Mouse (Mus musculus) bone marrow, adult 2 months (tissue): ENCODE measurements at regions not wholly inside any gene's neighbourhood (a gene's known extent, or its start where the extent isn't known, plus 50 kb on each side); places are given as distances from the start of the nearest gene placed in this dataset.
"Not testable (repeated sequence)": the region's sequence is repeated elsewhere in the genome, so short reads cannot be mapped to it uniquely, and the experiment has no call there.

Experiments
- H3K27ac ChIP-seq: fragments of 200-500 bp; 2 replicates; pipeline ENCODE4 v1.5.1; 2012; ENCODE audit warnings: low read depth, mild to moderate bottlenecking, control low read depth, inconsistent platforms, low read length; ENCODE audit not compliant: control insufficient read depth, poor library complexity, insufficient read depth
- H3K4me1 ChIP-seq: fragments of 200-500 bp; 2 replicates; pipeline ENCODE4 v1.6.1; 2011; ENCODE audit warnings: low read length; ENCODE audit not compliant: control insufficient read depth, insufficient read depth
- H3K4me3 ChIP-seq: fragments of 200-500 bp; replicated peaks from 2 replicates; pipeline ENCODE3; 2011; ENCODE audit warnings: mild to moderate bottlenecking, low read depth, low read length, control low read depth; ENCODE audit not compliant: control insufficient read depth
- CTCF ChIP-seq: fragments of 200-500 bp; IDR thresholded peaks from 2 replicates; pipeline ENCODE4 v1.5.1; 2011; ENCODE audit warnings: low read length, control low read depth; ENCODE audit not compliant: control insufficient read depth, insufficient read depth
- POLR2A ChIP-seq: fragments of 200-500 bp; IDR thresholded peaks from 2 replicates; pipeline ENCODE4 v1.6.1; 2011; ENCODE audit warnings: low read depth, mild to moderate bottlenecking, control low read depth, low read length, borderline replicate concordance; ENCODE audit not compliant: control insufficient read depth
- WGBS: fragments of 180-500 bp; shearing (Covaris S2); methylation state at CpG from one replicate; pipeline ENCODE4 v1.1.7; 2018; 5-methylcytosine and 5-hydroxymethylcytosine counted together

DNA sequence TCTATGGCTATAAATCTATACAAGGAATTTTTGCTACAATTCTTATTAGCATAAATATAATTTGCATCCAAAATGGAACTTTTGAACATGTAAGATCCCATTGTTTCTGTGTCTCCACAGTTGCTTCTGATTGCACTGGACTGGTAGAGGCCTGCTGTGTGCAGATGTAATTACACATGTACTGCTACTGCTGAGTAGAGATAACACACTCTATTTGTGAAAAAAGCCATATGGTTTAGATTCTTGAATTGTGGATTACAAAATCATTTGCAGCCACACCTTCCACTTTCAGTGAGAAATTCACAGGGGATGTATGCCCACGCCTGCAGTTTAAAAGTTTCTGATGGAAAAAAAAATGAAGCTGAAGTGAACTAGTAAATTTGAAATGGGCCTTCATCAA, 288.2 kb upstream of the Adamts5 start:
- TF ChIP-seq POLR2A (no peak), CTCF (no peak)
- 68% methylated on average over 1 of the region's 1 CpGs for WGBS
- no peak overlapping the region for H3K27ac ChIP-seq
- H3K4me1 ChIP-seq: no peaks in the 10 kb centered on the region
- H3K4me3 ChIP-seq: no peak overlapping the region

DNA sequence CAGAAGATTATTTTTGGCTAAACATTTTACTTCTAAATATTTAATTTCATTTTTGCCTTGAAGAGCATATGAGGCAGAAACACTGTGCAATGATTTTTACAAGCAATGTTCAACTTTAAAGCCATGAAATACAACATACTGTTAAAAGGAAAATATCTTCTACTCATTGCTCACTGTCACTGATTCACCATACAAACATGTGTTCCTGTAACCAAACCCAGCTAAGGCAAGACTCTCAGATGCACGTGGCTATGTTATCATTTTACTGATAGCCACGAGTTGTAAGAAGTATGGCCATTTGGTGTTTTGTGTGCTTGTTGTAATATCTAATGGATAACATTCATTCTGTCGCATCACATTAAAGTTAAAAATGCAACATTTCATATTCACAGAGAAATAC, 287.3 kb upstream of the Adamts5 start:
- Histone ChIP-seq H3K4me3 (no peak overlapping the region), H3K27ac (no peak overlapping the region), H3K4me1 (no peaks in the 10 kb centered on the region)
- WGBS: 68% methylated on average over 3 of the region's 3 CpGs
- TF ChIP-seq CTCF: no peak
- no peak for TF ChIP-seq POLR2A

DNA sequence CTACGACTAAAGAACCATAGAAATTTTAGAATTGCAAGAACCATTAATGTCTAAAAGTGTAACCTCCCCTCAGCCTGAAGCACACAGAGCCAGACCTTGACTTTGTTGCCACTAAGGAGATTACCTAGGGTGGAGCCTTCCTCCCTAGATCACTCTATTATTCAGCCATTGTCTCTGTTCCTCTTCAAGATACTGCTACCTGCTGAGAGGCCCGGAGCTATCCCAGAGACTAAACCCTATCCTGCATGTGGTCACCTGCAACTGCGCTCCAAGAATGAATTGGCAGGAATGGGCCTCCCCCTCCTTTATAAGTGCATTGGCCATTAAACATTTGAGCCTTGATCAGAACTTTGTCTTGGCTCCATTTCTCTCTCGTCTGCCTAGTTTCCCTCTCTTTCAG, 286.0 kb upstream of the Adamts5 start:
- not testable (repeated sequence) for H3K4me3 ChIP-seq, H3K27ac ChIP-seq, H3K4me1 ChIP-seq
- 75% methylated on average over 4 of the region's 4 CpGs for WGBS

DNA sequence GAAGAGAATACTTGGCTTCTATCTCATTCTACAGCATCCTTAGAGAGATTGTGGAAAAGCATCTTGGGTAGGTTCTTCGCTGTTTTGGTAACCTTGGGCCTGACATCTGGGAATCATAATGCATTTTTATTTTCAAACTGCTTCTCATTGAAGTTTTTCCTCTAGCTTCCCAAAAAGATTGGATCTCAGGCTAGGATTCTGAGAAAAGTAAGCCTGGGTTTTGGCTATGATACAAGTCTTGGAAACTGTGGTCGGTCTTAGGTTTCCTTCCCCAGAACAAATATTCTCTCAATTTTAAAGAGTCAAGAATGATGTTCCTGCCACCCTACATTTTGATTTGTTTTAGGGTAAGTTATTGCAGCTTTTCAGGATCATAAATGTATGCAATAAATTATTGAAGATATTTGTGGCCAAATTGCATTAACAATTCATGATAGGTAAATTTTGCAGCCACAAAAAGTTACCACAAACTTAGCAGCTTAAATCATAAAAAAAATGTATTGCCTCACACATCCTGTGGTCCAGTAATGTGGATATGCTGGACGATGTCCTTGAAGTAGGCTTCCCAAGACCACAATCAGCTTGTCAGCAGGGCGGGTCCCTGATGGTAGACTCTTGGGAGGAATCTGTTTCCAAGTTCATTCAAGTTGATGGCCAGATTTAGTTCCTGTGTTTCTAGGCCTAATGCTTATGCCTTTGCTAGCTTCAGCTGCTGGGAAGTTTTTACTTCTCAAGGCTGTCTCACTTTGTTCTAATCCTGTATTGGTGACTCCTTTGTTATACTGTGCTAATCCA, 257.6 kb upstream of the Adamts5 start:
- TF ChIP-seq POLR2A: no peak
- TF ChIP-seq CTCF: no peak
- H3K4me1 ChIP-seq: no peaks in the 10 kb centered on the region
- no peak overlapping the region for H3K27ac ChIP-seq
- no peak overlapping the region for H3K4me3 ChIP-seq
- WGBS: 73% methylated on average over 4 of the region's 4 CpGs

DNA sequence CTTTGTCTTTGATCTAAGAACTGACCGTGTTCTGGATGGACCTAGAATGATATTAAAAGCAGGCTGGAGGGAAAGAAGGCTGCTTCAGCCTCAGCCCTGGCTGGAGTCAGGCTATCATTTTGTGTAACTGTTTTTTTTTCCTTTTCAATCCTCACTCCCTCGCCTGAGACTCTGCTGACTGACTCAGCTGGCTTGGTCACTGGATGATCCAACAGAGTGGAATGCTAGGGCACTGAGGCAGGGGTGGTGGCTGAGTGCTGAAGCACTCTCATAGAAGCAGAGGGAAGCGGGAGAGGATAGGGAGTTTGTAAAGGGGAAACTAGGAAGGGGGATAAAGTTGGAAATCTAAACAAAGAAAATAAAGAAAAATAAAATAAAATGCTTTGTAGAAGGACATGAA, 236.5 kb upstream of the Adamts5 start:
- WGBS: 59% methylated on average over 3 of the region's 3 CpGs
- no peak overlapping the region for H3K4me3 ChIP-seq
- TF ChIP-seq POLR2A: no peak
- no peak for TF ChIP-seq CTCF

DNA sequence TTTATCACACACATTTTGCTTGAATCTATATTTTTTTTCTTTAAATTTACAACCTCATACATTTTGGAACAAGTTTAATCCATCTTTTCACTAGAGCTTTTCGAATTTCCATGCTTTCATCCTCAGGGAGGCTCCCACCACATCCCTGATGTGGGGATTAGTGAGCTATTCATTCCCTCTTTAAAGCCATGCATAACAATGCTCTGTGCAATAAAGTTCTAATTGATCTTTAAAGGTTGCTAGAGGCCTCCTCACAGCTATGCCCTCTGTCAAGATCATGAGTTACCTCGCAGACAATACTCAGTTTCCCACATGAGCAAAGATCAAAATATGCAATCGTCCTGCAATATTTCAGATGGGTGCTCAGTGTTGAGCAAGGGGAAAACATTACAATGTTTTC, 234.5 kb upstream of the Adamts5 start:
- TF ChIP-seq CTCF: no peak
- no peak for TF ChIP-seq POLR2A
- 68% methylated on average over 3 of the region's 3 CpGs for WGBS
- H3K27ac ChIP-seq: no peak overlapping the region
- no peak overlapping the region for H3K4me3 ChIP-seq
- H3K4me1 ChIP-seq: no peaks in the 10 kb centered on the region

More for the DNA sequence above, 236.5 kb upstream of the Adamts5 start:
- no peaks in the 10 kb centered on the region for H3K4me1 ChIP-seq
- H3K27ac ChIP-seq: no peak overlapping the region

DNA sequence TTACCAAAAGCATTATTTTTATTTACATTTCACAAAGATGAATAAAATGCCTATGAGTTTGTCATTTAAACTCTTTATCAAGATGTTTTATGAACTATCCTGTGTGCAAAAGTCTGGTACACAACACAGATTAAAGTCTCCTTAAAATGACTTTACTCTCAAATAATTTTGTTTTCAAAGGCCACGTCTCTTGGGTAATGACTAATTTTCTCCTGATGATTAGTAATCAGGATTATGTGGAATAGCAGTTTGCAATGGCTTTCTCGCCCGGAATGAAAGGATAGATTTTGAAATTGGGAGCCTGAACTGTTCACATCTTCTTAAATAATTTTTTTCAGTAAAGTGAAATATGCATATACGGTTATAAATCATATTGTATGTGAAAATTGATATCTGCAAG, 225.8 kb upstream of the Adamts5 start:
- no peak overlapping the region for H3K4me3 ChIP-seq
- no peaks in the 10 kb centered on the region for H3K4me1 ChIP-seq
- 68% methylated on average over 4 of the region's 4 CpGs for WGBS
- no peak overlapping the region for H3K27ac ChIP-seq
- no peak for TF ChIP-seq CTCF
- no peak for TF ChIP-seq POLR2A

DNA sequence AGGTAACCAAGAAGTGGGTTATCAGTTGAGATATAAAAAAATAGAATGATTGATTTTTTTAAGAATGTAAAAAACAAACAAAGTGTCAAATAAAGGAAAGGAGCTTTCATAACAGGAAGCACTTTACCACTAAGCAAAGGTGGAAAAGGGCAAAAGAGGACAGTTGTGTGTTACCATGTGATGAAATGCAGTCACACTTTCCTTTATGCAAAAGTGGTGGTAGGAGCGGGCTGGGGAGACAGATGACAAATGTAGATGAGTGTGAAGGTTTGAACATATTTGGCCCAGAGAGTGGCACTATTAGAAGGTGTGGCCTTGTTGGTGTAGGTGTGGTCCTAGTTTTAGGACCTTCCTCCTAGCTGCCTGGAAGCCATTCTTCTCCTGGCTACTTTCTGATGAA, 222.6 kb upstream of the Adamts5 start:
- TF ChIP-seq CTCF: no peak
- no peak for TF ChIP-seq POLR2A
- no peak overlapping the region for H3K4me3 ChIP-seq
- WGBS: 59% methylated on average over 1 of the region's 1 CpGs
- no peaks in the 10 kb centered on the region for H3K4me1 ChIP-seq
- no peak overlapping the region for H3K27ac ChIP-seq

DNA sequence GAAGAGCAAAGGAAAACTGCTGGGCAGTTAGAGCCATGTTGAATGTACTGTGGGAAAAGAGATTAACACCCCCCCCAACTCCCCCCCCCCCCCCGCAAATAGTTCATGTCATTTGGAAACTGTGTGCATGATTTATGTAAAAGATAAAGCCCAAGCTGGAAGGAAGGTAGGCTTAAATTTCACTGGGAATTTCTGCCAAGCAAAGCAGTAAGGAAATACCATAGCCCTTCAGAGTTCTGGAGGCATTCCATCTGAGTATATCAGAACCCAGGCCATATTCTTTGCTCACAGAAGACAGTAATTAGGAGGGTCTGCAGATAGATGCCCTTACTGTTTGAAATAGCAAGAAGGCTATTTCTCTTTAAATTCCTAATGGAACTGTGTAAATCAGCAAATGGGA, 221.3 kb upstream of the Adamts5 start:
- Histone ChIP-seq H3K4me3 (no peak overlapping the region), H3K27ac (no peak overlapping the region), H3K4me1 (no peaks in the 10 kb centered on the region)
- TF ChIP-seq CTCF (no peak), POLR2A (no peak)
- 8% methylated on average over 1 of the region's 1 CpGs for WGBS
